Mouse (Mus musculus) adrenal gland, postnatal 4 days (tissue): ENCODE data around the gene Ccdc172. TPM values are rescaled to one million over a fixed set of nuclear protein-coding genes. Genes with fewer than 3 reads are reported as not detected.

ENCODE experiments used
- DNase-seq, 2 experiments: peaks; one replicate each; pipeline ENCODE4 v3.0.0; 2021 to 2022; ENCODE audit warnings: low spot score in 2 of 2, mixed read lengths in 2 of 2
- total RNA-seq, 2 experiments: library from RNA; stranded (reverse); gene quantifications; 2 replicates each; pipeline ENCODE4 v1.2.3; 2021

Ccdc172 gene
- total RNA-seq, 2 experiments from 2014 or later = not detected

DNA sequence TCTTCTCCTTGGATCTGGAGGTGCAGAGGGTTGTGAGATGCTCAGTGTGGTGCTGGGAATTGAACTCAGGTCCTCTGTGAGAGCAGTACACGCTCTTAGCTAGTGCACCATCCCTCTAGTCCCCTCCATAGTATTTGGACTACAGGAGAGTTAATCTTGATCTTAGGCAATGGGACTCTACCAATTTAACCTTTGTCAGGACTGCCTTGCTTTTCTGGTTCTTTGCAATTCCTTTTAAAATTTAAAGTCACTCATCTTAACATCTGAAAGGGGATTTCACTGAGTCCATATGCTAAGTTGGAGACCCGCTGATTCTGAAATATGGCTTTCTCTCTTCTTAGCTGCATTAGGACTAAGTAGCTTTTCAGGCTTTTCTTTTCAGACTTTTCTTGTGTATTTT is 59.8 kb downstream of the Ccdc172 start:
- DNase-seq = no peak

DNA sequence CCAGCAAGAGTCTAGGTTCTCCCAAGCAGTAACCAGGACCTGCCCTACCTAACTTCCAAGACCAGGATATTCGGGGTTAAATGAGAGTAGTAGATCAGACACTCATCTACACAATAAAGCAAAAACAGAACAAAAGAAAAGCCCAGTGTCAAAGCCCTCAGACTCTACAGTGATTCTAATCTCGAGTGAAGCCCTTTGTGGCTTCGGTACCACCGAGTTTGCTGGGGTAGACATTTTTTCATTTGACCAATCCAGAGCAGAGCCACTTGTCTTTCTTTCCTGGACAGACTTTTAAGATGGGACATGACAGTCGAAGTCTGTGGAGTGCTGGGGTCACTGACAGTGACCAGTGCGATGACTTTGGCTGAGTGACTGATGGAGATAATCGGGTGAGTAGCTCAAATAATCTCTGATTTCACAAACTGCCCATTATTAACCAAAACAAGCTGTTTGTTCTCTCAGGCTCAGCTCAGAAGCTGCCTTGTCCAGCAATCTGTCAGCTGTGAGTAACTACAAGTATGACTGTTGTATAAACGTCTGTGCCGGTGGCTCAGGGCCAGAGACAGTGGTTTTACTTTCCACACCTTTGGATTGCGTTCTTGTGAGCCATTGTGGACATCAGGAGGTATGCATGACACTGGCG is 60.8 kb downstream of the Ccdc172 start:
- no peak for DNase-seq

DNA sequence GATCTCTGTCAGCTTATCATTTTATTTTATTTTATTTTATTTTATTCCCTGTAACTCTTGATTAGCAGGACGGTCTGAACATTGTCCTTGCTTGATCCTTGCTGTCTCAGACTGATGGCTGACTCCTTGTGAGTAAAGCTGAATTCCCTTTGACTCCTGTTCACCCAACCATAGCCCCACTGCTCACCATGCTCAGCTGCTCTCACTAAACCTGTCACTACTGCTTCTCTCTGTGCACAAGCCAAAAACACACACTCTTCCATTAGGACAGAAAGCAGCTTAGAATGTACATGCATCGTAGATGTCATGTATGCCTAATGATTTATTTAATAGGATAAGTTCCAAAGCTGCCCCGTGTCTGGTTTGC is 61.3 kb downstream of the Ccdc172 start:
- no peak for DNase-seq

DNA sequence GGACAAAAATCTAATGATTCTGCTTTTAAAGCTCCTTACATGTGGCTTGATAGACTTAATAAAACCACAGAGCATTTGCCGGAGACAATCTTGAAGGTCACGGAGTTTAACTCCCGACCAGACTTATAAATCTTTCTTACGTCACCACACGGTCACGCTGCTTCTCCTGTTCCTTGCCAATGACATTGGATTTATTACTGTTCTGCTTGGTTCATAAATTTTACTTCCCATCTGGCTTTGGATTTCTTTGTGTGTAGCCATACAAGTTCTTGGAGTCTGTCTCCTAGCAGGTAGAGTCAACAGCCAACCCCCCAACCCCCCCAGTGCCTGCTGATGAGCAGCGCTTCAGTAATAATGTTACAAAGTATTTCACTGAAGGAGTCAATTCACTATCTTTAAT is 70.2 kb downstream of the Ccdc172 start:
- DNase-seq = no peak

DNA sequence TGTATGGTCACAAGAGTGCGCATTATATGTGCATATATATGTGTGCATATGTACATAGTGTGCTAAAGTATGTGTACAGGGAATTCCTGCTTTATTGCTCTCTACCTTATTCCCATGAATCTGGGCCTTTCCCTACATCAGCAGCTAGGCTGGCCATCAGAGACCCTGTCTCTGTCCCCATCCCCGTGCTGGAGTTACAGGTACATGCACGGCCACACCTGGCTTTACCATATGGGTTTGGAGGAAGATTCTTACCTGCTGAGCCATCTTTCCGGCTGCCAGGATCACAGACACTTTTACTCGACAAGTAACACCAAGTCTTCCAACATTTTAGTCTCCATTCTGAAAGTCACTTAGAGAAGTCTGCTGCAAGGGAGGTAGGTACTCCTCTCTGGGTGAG is 71.2 kb downstream of the Ccdc172 start:
- DNase-seq = no peak

DNA sequence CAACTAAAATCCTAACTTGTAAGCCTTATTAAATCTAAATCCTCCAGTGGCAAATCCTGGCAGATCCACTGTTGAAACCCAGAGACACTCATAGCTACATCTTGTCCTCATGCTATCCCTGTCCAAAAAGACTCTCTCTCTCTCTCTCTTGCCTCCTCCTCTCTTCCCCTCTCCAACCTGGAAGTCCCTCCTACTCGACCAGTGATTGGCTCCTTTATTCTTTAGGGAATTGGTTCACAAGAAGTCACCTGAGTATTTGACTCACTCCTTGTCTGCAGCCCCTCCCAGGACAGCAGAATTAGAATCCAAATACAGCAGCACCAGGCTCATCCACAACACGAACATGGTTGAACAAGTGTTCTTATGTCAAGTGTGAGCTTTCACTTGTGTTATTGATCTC is 74.3 kb downstream of the Ccdc172 start:
- DNase-seq = no peak

DNA sequence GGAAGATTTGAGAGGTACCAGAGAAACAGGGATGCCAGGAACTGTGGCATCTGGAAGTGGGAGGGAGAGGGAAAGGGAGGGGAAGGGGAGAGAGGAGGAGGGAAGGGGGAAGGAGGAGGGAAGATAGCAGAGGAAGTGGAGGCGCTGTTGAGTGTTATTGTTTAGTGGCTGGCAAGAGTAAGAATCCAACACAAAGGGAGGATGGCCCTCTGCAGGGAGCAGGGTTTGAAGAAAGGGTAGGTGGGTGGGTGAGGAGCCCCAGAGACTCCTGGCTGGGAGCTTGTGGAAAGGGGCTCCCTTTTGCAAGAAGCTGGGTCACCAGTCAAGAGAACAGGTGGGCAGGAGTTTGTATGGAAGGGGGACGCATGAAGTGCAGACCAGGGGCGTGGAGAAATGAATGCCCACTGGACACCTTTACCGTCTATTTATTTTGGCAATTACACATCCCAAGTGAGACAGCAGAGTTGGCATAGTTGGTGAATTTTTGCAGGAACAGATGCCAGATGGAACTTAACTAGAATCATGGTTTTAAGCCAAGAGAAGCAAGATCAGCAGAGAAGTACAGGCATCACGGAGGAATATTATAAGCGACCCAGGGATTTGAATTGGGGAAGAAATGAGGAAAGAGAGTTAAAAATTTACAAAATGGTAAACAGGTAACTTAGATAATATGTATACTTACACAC is 78.6 kb downstream of the Ccdc172 start:
- DNase-seq = no peak

DNA sequence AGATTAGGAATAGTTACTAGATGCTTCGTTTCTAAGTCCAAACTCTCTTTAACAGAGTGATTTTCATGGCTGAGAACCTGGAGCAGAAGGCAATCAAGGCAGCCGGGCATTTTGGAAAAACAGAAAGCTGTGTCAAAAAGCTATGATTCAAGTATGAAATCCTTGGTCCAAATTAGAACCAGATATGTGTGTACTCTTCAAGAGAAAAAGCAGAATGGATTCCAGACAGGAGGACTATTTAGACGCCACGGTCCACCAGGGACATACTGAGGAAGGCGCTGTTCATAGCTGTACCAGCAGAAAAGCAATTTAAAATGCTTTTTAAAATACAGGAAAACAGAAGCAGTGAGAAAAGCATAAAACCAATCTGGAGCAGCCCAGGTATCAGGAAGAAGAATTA is 88.6 kb downstream of the Ccdc172 start:
- DNase-seq = no peak

Other genes with a start within 250 kb of the Ccdc172 start
- 1 to 10 TPM; 6.7 to 8.2 TPM for gene Gfra1, start 56.1 kb upstream of the Ccdc172 start, total RNA-seq
- gene Pnlip, start 140.5 kb downstream of the Ccdc172 start, total RNA-seq = 1 to 10 TPM in 1 of 2 experiments, not detected in 1; 3.0 TPM
- 1,000 to 10,000 TPM in 1 of 2 experiments, 1 to 10 TPM in 1; 3.4 to 2,030 TPM for gene Pnliprp1, start 216.9 kb downstream of the Ccdc172 start, total RNA-seq
- gene Pnliprp2, start 247.7 kb downstream of the Ccdc172 start, total RNA-seq = 10 to 100 TPM in 1 of 2 experiments, not detected in 1; 67.8 TPM